Mouse (Mus musculus) erythroblast, embryonic 14.5 days (primary cell): Measurements from ENCODE around the gene Tmem179. TPM values are rescaled to one million over a fixed set of nuclear protein-coding genes. Genes with fewer than 3 reads are reported as not detected.

Experiments used
- H3K27me3 ChIP-seq: 2 replicates; pipeline ENCODE4 v1.6.1; 2012; ENCODE audit warnings: inconsistent platforms; ENCODE audit not compliant: control insufficient read depth
- H3K36me3 ChIP-seq: 2 replicates; pipeline ENCODE4 v1.6.1; 2012; ENCODE audit warnings: mild to moderate bottlenecking, inconsistent platforms; ENCODE audit not compliant: control insufficient read depth
- H3K4me1 ChIP-seq: 2 replicates; pipeline ENCODE4 v1.6.1; 2012; ENCODE audit warnings: inconsistent platforms; ENCODE audit not compliant: control insufficient read depth
- H3K4me3 ChIP-seq: replicated peaks from 2 replicates; pipeline ENCODE3; 2012; ENCODE audit warnings: moderate library complexity, mild to moderate bottlenecking, inconsistent platforms
- H3K9me3 ChIP-seq: 2 replicates; pipeline ENCODE4 v1.6.1; 2012; ENCODE audit warnings: low read length, inconsistent platforms, mixed read lengths; ENCODE audit not compliant: control insufficient read depth
- GATA1 ChIP-seq: IDR thresholded peaks from 2 replicates; pipeline ENCODE4 v1.6.1; 2012; ENCODE audit warnings: low read length, inconsistent platforms, mixed read lengths
- TAL1 ChIP-seq: IDR thresholded peaks from 3 replicates; pipeline ENCODE4 v1.6.1; 2012; ENCODE audit warnings: low read length, inconsistent platforms, mixed read lengths
- polyA plus RNA-seq: library from polyadenylated mRNA; stranded (reverse); fragments of >175 nt; gene quantifications from 2 replicates; pipeline ENCODE4 v1.2.3, GENCODE M21; 2012

Tmem179 gene
- polyA plus RNA-seq, 1 experiment: not detected

DNA sequence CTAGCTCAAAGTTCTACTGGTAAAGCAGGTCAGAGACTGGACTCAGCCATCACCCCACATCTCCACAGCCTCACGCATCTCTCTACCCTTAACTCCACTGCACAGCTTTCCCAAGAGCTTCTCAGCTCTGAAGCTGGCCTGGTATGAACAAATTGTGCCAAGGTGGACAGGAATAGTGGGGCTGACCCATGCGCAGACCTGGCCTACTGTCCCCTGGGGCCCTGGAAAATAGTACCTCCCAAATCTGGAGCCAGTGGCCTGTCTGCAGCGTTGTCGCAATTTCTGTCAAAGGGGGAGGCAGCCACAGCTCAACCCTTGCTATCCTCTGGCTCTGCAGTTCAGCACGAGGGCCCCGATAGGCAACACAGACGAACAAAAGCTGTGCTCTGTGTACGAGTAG lies 27.4 kb downstream of the Tmem179 start, which contains the start of gene A530016L24Rik:
A530016L24Rik (plus strand) TSS at position 315 of the 400 bp plus-strand sequence.
- no peak within 1 kb of the TSS for H3K4me3 ChIP-seq
- no peaks in the 10 kb centered on the region for H3K4me1 ChIP-seq
- no peaks in the 10 kb centered on the region for H3K9me3 ChIP-seq
- no peaks in the 10 kb centered on the region for H3K36me3 ChIP-seq
- H3K27me3 ChIP-seq: no peaks in the 10 kb centered on the region
- no peak for TF ChIP-seq GATA1

GRCm38 (mm10) chr12:112473777-112474176 lies 42.8 kb downstream of the Tmem179 start:
- TF ChIP-seq TAL1 (no peak), GATA1 (no peak)
- Histone ChIP-seq H3K36me3 (no peaks in the 10 kb centered on the region), H3K4me3 (no peak overlapping the region), H3K9me3 (no peaks in the 10 kb centered on the region), H3K27me3 (no peaks in the 10 kb centered on the region), H3K4me1 (no peaks in the 10 kb centered on the region)

- Histone ChIP-seq H3K4me3 (no peak overlapping the region), H3K4me1 (no peaks in the 10 kb centered on the region), H3K9me3 (no peaks in the 10 kb centered on the region), H3K36me3 (no peaks in the 10 kb centered on the region), H3K27me3 (no peaks in the 10 kb centered on the region)
- TF ChIP-seq GATA1 (no peak), TAL1 (no peak)
Observed at GRCm38 (mm10) chr12:112470216-112470615, 46.3 kb downstream of the Tmem179 start.

DNA sequence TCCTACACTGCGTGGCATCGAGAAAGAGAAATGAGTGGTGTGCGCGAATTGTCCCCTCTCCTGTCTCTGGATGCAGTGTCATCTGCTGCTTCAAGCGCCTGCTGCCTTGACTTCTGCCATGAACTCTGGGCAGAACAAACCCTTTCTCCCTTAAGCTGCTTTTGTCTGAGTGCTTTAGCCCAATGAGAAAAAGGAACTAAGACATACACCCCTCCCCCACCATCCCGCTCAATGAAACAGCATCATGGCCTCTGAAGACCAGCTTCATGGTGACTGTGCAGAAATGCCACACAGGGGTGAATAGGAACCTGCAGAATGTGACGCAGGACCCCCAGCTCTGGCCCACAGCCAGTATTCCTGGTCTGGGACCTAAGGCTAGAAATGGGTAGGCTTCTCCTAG lies 47.2 kb downstream of the Tmem179 start:
- H3K4me1 ChIP-seq: no peaks in the 10 kb centered on the region
- TF ChIP-seq GATA1 (no peak), TAL1 (no peak)

DNA sequence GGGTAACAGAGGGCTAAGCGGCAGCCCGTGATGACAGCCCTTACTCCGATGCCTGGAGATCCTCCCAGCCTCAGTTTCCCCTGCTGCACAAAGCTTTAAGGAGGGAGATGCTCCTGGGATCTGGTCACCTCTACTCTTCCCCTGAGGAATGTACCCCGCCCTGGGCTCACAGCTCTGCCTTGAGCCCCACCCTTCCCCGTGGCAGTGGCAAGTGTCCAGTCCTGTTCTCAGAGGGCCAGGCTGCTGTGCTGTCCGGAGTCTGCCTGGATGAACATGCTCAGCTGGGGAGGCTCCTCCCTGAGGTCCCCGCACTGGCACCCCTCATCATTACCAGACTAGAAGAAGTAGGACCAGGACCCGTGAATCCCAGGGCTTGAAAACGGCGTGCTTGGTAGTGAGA lies 49.2 kb downstream of the Tmem179 start:
- H3K9me3 ChIP-seq: no peaks in the 10 kb centered on the region
- H3K4me3 ChIP-seq: no peak overlapping the region
- TF ChIP-seq TAL1 (no peak), GATA1 (no peak)
- no peaks in the 10 kb centered on the region for H3K36me3 ChIP-seq
- H3K4me1 ChIP-seq: no peaks in the 10 kb centered on the region
- H3K27me3 ChIP-seq: no peaks in the 10 kb centered on the region

More for the DNA sequence above, 47.2 kb downstream of the Tmem179 start:
- no peak overlapping the region for H3K4me3 ChIP-seq
- H3K36me3 ChIP-seq: no peaks in the 10 kb centered on the region
- H3K9me3 ChIP-seq: no peaks in the 10 kb centered on the region
- H3K27me3 ChIP-seq: no peaks in the 10 kb centered on the region

DNA sequence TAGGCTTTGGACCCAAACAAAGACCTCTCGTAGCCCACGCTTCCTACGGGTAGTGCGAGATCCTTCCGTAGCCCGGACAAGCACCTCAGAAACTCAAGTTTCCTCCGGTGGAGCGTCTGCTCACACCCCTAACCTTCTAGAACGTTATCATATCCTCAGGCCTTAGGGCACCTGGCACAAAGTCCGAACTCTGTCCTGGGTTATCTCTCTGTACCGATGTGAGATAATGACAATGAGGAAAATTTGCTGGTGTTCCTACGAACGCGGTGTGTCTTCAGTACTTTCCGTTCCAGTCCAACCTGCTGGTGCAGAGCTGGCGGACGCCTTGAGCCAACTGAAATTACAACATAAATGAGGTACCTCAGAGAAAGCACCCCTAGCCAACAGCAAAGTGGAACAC lies 50.6 kb downstream of the Tmem179 start:
- TF ChIP-seq GATA1 (no peak), TAL1 (no peak)
- Histone ChIP-seq H3K9me3 (no peaks in the 10 kb centered on the region), H3K27me3 (no peaks in the 10 kb centered on the region), H3K4me1 (no peaks in the 10 kb centered on the region), H3K4me3 (no peak overlapping the region), H3K36me3 (no peaks in the 10 kb centered on the region)

DNA sequence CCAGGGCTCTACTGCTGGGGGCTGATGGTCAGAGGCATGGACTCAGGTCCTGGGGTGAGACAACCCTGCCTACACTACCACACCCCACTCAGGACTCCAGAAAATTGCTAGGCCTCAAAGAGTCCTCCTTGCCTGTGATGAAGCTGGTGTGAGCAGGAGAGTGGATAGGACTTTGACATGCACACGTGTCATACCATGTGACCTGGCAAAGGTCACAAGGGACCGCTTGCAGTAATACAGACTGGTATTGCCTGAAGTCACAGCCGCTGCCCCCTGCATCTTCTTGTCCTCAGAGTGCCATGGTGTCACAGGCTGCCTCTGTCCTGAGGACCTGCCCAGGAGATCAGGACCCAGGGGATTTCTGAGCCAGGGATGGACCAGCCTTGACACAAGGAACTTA lies 52.0 kb downstream of the Tmem179 start:
- H3K27me3 ChIP-seq: no peaks in the 10 kb centered on the region
- TF ChIP-seq GATA1 (no peak), TAL1 (no peak)
- H3K9me3 ChIP-seq: no peaks in the 10 kb centered on the region
- H3K4me1 ChIP-seq: no peaks in the 10 kb centered on the region
- no peak overlapping the region for H3K4me3 ChIP-seq
- H3K36me3 ChIP-seq: no peaks in the 10 kb centered on the region

- Histone ChIP-seq H3K36me3 (no peaks in the 10 kb centered on the region), H3K4me3 (no peak overlapping the region), H3K27me3 (no peaks in the 10 kb centered on the region), H3K9me3 (no peaks in the 10 kb centered on the region), H3K4me1 (no peaks in the 10 kb centered on the region)
- no peak for TF ChIP-seq GATA1
- TF ChIP-seq TAL1: no peak
Observed at GRCm38 (mm10) chr12:112463750-112464444, 52.6 kb downstream of the Tmem179 start.

GRCm38 (mm10) chr12:112463209-112463608 lies 53.3 kb downstream of the Tmem179 start:
- Histone ChIP-seq H3K9me3 (no peaks in the 10 kb centered on the region), H3K4me1 (no peaks in the 10 kb centered on the region), H3K27me3 (no peaks in the 10 kb centered on the region), H3K4me3 (no peak overlapping the region), H3K36me3 (no peaks in the 10 kb centered on the region)
- TF ChIP-seq GATA1 (no peak), TAL1 (no peak)

DNA sequence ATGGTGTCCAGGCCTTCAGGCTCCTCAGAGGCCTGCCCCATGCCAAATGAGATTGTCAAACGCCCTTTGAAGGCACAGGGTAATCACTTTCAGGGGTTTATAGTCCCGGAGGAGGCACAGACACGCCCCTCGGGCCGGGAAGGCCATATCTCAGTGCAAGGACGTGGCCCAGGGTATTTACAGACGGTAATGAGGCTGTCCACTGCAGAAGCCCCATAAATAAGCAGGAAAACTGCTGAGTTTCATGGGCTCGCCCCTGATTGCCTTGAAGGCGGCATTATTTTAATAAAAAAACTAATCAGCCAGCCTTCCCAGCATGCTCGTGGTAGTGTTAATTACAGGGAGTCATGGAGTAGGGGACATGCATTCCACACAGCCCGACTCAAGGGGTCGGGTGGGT lies 54.1 kb downstream of the Tmem179 start:
- Histone ChIP-seq H3K9me3 (no peaks in the 10 kb centered on the region), H3K4me3 (no peak overlapping the region), H3K36me3 (no peaks in the 10 kb centered on the region), H3K4me1 (no peaks in the 10 kb centered on the region), H3K27me3 (no peaks in the 10 kb centered on the region)
- TF ChIP-seq TAL1 (no peak), GATA1 (no peak)
